Mouse (Mus musculus) embryonic facial prominence, embryonic 13.5 days (tissue): ENCODE measurements around the gene Pcsk4. TPM values are rescaled to one million over a fixed set of nuclear protein-coding genes. Genes with fewer than 3 reads are reported as not detected.

Experiments
- ATAC-seq: fragments of 200-750 bp; cut with Nextera tagmentation; 2 replicates; pipeline ENCODE4 v1.8.0; 2017; ENCODE audit warnings: low read depth; ENCODE audit not compliant: insufficient number of reproducible peaks, insufficient read depth, low FRiP score, low TSS enrichment
- H3K27ac ChIP-seq: fragments of 300-500 bp; sonication (generic); 2 replicates; pipeline ENCODE4 v1.5.1; 2015; ENCODE audit warnings: moderate library complexity, mild to moderate bottlenecking, inconsistent platforms
- H3K27me3 ChIP-seq: fragments of 300-500 bp; sonication (generic); 2 replicates; pipeline ENCODE4 v1.6.1; 2015; ENCODE audit warnings: mild to moderate bottlenecking, inconsistent platforms
- H3K36me3 ChIP-seq: fragments of 300-500 bp; sonication (generic); 2 replicates; pipeline ENCODE4 v1.6.1; 2015; ENCODE audit warnings: mild to moderate bottlenecking, inconsistent platforms
- H3K4me1 ChIP-seq: fragments of 300-500 bp; sonication (generic); 2 replicates; pipeline ENCODE4 v1.6.1; 2015; ENCODE audit warnings: inconsistent platforms
- H3K4me2 ChIP-seq: fragments of 300-500 bp; sonication (generic); 2 replicates; pipeline ENCODE4 v1.6.1; 2015; ENCODE audit warnings: moderate library complexity, mild to moderate bottlenecking, inconsistent platforms
- H3K4me3 ChIP-seq: fragments of 300-500 bp; sonication (generic); 2 replicates; pipeline ENCODE4 v1.5.1; 2015; ENCODE audit warnings: mild to moderate bottlenecking, inconsistent platforms
- H3K9ac ChIP-seq: fragments of 300-500 bp; sonication (generic); 2 replicates; pipeline ENCODE4 v1.6.1; 2015; ENCODE audit warnings: mild to moderate bottlenecking, inconsistent platforms
- H3K9me3 ChIP-seq: fragments of 300-500 bp; sonication (generic); 2 replicates; pipeline ENCODE4 v1.6.1; 2016; ENCODE audit warnings: inconsistent platforms
- whole genome bisulfite sequencing: fragments of 180-500 bp; shearing (Covaris S2); methylation state at CpG from one replicate; pipeline ENCODE4 v1.1.7; 2015; ENCODE audit warnings: mixed read lengths; 5-methylcytosine and 5-hydroxymethylcytosine counted together
- polyA plus RNA-seq: library from polyadenylated mRNA; unstranded; fragments of >200 nt; fragmentation: Nextera tagmentation; extraction: Ambion mirVana; gene quantifications from 2 replicates; pipeline ENCODE4 v1.2.1, GENCODE M21; 2015

The Pcsk4 gene
- polyA plus RNA-seq, 1 experiment from 2014 or later, result 4.9 TPM

GRCm38 (mm10) chr10:80302471-80302881 lies 26.8 kb downstream of the Pcsk4 start:
- H3K36me3 ChIP-seq, result peaks cover 14% of the 10 kb centered on the region
- H3K4me2 ChIP-seq, result peak overlapping the region; percentile 3; the same call in 1 of the 2 replicates
- no peak for ATAC-seq
- H3K27me3 ChIP-seq, result peaks cover 89% of the 10 kb centered on the region
- no peaks in the 10 kb centered on the region for H3K9me3 ChIP-seq
- H3K4me1 ChIP-seq, result peaks cover 21% of the 10 kb centered on the region
- no peak overlapping the region for H3K4me3 ChIP-seq
- H3K27ac ChIP-seq, result no peak overlapping the region
- 12% methylated on average over 9 of the region's 9 CpGs for WGBS
- no peak overlapping the region for H3K9ac ChIP-seq

DNA sequence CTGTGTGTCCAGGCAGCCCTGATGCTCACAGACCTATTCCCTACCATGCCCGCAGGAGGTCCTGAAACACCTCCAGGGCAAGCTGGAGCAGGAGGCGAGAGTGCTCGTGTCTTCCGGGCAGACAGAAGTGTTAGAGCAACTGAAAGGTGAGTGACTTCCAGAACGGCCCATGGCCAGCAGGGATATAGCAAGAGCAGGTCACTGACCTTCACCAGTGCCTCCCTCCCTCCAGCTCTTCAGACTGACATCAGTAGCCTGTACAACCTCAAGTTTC lies 27.3 kb downstream of the Pcsk4 start:
- Histone ChIP-seq H3K9me3 (no peaks in the 10 kb centered on the region), H3K27me3 (peaks cover 89% of the 10 kb centered on the region), H3K4me1 (peaks cover 21% of the 10 kb centered on the region), H3K4me3 (no peak overlapping the region), H3K9ac (peak overlapping the region; percentile 61; the same call in 1 of the 2 replicates), H3K4me2 (peak overlapping the region; percentile 3; the same call in 1 of the 2 replicates), H3K36me3 (peaks cover 9% of the 10 kb centered on the region), H3K27ac (no peak overlapping the region)
- ATAC-seq, result no peak
- 47% methylated on average over 5 of the region's 5 CpGs for WGBS

- H3K27me3 ChIP-seq, result peaks cover 92% of the 10 kb centered on the region
- no peaks in the 10 kb centered on the region for H3K9me3 ChIP-seq
- H3K36me3 ChIP-seq, result peaks cover 4% of the 10 kb centered on the region; the same call in 1 of the 2 replicates
- H3K4me2 ChIP-seq, result peak overlapping the region; percentile 43
- ATAC-seq, result no peak
- 71% methylated on average over 10 of the region's 10 CpGs for WGBS
- peak overlapping the region; percentile 23 for H3K4me3 ChIP-seq
- H3K9ac ChIP-seq, result peak overlapping the region; percentile 61
- peaks cover 26% of the 10 kb centered on the region for H3K4me1 ChIP-seq
- H3K27ac ChIP-seq, result no peak overlapping the region
Measured at GRCm38 (mm10) chr10:80301256-80302081, 27.8 kb downstream of the Pcsk4 start.

GRCm38 (mm10) chr10:80300672-80301181 lies 28.6 kb downstream of the Pcsk4 start:
- Histone ChIP-seq H3K9ac (peak overlapping the region; percentile 61), H3K4me3 (peak overlapping the region; percentile 23), H3K36me3 (peaks cover 4% of the 10 kb centered on the region; the same call in 1 of the 2 replicates), H3K27me3 (peaks cover 86% of the 10 kb centered on the region), H3K4me2 (peak overlapping the region; percentile 43), H3K4me1 (peaks cover 33% of the 10 kb centered on the region), H3K9me3 (no peaks in the 10 kb centered on the region), H3K27ac (no peak overlapping the region)
- ATAC-seq, result no peak
- WGBS, result 19% methylated on average over 11 of the region's 11 CpGs

GRCm38 (mm10) chr10:80299824-80300223 lies 29.5 kb downstream of the Pcsk4 start:
- no peaks in the 10 kb centered on the region for H3K9me3 ChIP-seq
- no peak overlapping the region for H3K27ac ChIP-seq
- H3K9ac ChIP-seq, result 0 out of 2 replicates have a peak overlapping the region, but pooled peaks have one; percentile 66
- H3K36me3 ChIP-seq, result peaks cover 3% of the 10 kb centered on the region
- peak overlapping the region; percentile 7; the same call in 1 of the 2 replicates for H3K4me3 ChIP-seq
- whole genome bisulfite sequencing, result 44% methylated on average over 10 of the region's 10 CpGs
- peaks cover 77% of the 10 kb centered on the region for H3K27me3 ChIP-seq
- no peak for ATAC-seq
- H3K4me1 ChIP-seq, result peaks cover 36% of the 10 kb centered on the region
- H3K4me2 ChIP-seq, result peak overlapping the region; percentile 55

DNA sequence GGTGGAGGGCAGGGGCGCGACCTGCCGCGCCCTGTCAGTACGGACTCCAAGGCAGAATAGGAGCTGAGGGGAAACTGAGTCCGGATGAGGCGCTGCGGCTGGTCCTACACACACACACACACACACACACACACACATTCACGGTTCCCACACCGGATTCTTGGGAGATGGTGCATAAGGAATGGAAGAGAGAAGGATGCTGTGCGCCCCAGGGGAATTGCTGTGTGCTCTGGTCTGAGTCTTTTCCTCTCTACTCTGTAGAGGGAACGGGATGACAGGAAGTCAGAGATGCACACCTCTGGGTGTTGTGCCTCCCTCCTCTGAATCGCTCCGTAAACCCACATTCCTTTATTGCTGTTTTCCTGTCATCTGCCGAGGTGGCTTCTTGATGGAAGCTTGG lies 30.0 kb downstream of the Pcsk4 start:
- ATAC-seq, result no peak
- peak overlapping the region; percentile 36 for H3K4me3 ChIP-seq
- H3K4me1 ChIP-seq, result peaks cover 37% of the 10 kb centered on the region
- no peaks in the 10 kb centered on the region for H3K9me3 ChIP-seq
- peak overlapping the region; percentile 66 for H3K9ac ChIP-seq
- 5% methylated on average over 15 of the region's 15 CpGs for WGBS
- peak overlapping the region; percentile 55 for H3K4me2 ChIP-seq
- peaks cover 8% of the 10 kb centered on the region for H3K36me3 ChIP-seq
- H3K27ac ChIP-seq, result no peak overlapping the region
- H3K27me3 ChIP-seq, result peaks cover 72% of the 10 kb centered on the region

DNA sequence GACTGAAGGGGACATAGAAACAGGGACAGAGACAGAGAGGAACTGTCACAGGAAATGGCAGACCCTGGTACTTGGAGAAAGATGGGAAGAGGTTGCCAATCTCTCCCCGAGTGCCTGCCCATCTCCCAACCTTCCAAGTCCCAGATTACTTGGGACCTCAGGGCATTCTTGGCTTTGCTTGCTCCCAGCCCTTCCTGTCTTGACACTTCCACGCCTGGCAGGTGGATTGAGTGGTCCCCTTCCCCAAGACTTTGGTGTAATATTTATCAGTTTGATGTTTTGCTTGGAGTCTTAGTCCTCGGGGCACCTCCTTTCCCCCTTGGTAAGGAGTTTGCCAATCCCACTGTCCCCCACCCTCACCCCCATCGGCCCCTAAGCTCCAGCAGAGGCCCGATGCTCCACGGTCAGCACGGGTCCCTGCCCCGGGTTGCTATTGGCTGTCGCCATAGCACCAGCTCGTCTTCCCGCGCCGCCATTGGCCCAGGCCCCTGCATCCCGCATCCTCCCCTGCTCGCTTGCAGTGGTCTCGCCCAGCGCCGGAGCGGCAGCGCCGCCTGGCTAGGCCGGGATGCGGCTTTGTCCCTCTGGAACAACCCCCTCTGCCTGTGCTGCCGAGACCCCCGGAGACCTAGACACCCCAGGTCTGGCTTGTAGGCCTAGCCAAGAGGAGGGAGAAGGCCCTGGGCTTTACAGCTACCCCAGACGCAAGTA lies 30.6 kb downstream of the Pcsk4 start:
- Histone ChIP-seq H3K36me3 (peaks cover 14% of the 10 kb centered on the region), H3K4me3 (peak overlapping the region; percentile 36), H3K4me1 (peaks cover 43% of the 10 kb centered on the region), H3K4me2 (peak overlapping the region; percentile 55), H3K9ac (peak overlapping the region; percentile 66), H3K9me3 (no peaks in the 10 kb centered on the region), H3K27me3 (peaks cover 66% of the 10 kb centered on the region), H3K27ac (no peak overlapping the region)
- peak; percentile 49; the same call in 1 of the 2 replicates for ATAC-seq
- 3% methylated on average over 26 of the region's 26 CpGs for WGBS

DNA sequence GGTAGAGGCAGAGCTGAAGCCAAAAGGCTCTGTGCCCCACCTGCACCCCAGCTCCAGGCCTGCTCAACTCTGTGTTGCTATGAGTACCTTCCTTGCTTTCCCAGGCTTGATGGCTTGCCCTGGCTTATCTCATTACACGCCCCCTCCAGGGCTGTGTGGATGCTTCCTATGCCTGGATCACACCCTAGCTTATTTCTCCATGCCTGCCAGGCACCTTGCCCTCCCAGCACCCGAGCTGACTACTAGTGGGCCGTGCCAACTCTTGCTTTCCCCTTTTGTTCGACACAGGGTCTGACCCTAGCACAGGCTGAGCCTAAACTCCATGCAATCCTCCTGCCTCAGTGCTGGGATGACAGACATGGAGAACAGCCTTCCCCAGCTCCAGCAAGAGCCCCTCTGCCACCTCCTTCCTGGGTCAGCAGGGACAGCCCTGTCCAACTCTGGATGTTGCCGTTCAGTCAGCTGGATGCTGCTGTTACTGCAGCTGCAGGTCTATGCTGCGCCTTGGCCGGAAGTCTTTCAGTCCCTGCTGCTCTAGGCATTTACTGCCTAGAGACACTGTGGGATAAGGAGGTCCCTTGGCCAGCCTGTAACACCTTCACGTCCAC lies 31.7 kb downstream of the Pcsk4 start:
- peaks cover 49% of the 10 kb centered on the region for H3K4me1 ChIP-seq
- H3K36me3 ChIP-seq, result peaks cover 19% of the 10 kb centered on the region
- H3K27me3 ChIP-seq, result peaks cover 60% of the 10 kb centered on the region
- 0 out of 2 replicates have a peak overlapping the region, but pooled peaks have one; percentile 2 for H3K9ac ChIP-seq
- 67% methylated on average over 8 of the region's 8 CpGs for whole genome bisulfite sequencing
- no peak overlapping the region for H3K4me3 ChIP-seq
- no peak for ATAC-seq
- no peaks in the 10 kb centered on the region for H3K9me3 ChIP-seq
- no peak overlapping the region for H3K27ac ChIP-seq
- H3K4me2 ChIP-seq, result no peak overlapping the region

GRCm38 (mm10) chr10:80296824-80297223 lies 32.5 kb downstream of the Pcsk4 start:
- H3K4me3 ChIP-seq, result peak overlapping the region; percentile 46; the same call in 1 of the 2 replicates
- peak overlapping the region; percentile 79 for H3K4me2 ChIP-seq
- no peak overlapping the region for H3K27ac ChIP-seq
- no peaks in the 10 kb centered on the region for H3K9me3 ChIP-seq
- H3K4me1 ChIP-seq, result peaks cover 45% of the 10 kb centered on the region
- peaks cover 52% of the 10 kb centered on the region for H3K27me3 ChIP-seq
- peaks cover 19% of the 10 kb centered on the region for H3K36me3 ChIP-seq
- ATAC-seq, result no peak
- 75% methylated on average over 5 of the region's 5 CpGs for WGBS
- H3K9ac ChIP-seq, result peak overlapping the region; percentile 76

DNA sequence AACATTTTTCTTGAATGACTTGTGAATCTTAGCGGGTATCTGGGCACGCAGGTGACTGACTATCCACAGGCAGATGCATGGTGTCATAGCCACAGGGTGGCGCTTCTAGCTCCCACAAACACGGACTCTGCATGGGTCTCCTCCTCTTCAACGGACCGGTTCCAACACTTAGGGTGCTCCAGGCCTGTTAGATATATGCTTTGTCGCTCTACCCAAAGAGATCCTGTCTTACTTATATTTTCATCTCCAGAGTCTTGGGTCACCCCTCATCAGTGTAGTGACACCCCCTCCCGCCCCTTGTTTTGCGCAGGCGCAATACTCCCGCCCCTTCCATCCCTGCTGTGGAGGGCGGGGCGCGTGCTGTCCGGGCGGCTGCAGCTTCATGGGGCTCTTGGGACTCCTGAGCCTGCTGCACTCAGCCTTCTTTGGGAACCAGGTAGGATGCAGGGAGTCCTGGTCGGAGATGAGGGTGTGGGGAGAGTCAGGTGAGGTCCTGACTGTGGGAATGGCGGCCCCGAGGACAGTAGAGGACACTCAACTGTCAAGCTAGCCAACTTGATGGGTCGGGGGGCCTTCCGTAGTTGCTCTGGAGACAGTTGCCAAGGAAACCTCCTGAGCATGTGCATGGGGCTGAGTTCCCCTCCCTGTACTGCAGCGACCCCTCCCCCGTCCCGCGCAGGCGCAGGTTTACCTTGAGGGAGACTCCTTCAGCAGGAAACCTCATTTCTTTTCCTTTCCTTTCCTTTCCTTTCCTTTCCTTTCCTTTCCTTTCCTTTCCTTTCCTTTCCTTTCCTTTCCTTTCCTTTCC lies 33.5 kb downstream of the Pcsk4 start, which contains the start of gene Apc2:
Apc2 (plus strand) TSS at position 360 of the 808 bp plus-strand sequence.
- ATAC-seq, result no peak
- WGBS, result 1% methylated on average over 26 of the region's 26 CpGs
- H3K9ac ChIP-seq, result peak within 1 kb of the TSS; percentile 99

More for the DNA sequence above, 33.5 kb downstream of the Pcsk4 start, which contains the start of gene Apc2:
- peaks cover 19% of the 10 kb centered on the region for H3K36me3 ChIP-seq
- H3K27ac ChIP-seq, result peak within 1 kb of the TSS; percentile 77
- H3K4me2 ChIP-seq, result peak within 1 kb of the TSS; percentile 79
- H3K9me3 ChIP-seq, result no peaks in the 10 kb centered on the region
- H3K27me3 ChIP-seq, result peaks cover 42% of the 10 kb centered on the region
- H3K4me1 ChIP-seq, result peaks cover 47% of the 10 kb centered on the region
- peak within 1 kb of the TSS; percentile 46 for H3K4me3 ChIP-seq
